Mouse (Mus musculus) kidney, adult 11 months (tissue): Measurements from ENCODE around the gene Gimap7.

Experiments used
- DNase-seq: peaks from one replicate; pipeline ENCODE4 v3.0.0; 2022

Gimap7 gene

GRCm38 (mm10) chr6:48696830-48697554 lies 21.4 kb upstream of the Gimap7 start:
- DNase-seq = no peak

DNA sequence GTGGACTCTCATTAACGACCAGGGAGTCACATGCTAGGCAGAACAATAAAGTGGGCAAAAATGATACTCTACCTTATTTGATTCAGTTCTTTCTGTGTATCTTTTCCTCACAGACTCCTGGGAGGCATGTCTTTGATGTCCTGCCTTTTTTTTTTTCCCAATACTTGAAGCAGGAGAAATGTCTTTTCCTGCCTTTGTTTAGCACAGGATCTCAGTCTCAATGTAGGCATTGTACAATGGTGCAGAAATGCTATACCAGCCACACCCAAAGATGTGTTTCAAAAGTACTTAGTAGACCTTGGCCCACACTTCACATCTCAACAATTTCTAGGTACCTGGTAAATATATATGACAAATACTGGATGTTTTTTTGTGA lies 20.9 kb upstream of the Gimap7 start:
- DNase-seq = no peak

DNA sequence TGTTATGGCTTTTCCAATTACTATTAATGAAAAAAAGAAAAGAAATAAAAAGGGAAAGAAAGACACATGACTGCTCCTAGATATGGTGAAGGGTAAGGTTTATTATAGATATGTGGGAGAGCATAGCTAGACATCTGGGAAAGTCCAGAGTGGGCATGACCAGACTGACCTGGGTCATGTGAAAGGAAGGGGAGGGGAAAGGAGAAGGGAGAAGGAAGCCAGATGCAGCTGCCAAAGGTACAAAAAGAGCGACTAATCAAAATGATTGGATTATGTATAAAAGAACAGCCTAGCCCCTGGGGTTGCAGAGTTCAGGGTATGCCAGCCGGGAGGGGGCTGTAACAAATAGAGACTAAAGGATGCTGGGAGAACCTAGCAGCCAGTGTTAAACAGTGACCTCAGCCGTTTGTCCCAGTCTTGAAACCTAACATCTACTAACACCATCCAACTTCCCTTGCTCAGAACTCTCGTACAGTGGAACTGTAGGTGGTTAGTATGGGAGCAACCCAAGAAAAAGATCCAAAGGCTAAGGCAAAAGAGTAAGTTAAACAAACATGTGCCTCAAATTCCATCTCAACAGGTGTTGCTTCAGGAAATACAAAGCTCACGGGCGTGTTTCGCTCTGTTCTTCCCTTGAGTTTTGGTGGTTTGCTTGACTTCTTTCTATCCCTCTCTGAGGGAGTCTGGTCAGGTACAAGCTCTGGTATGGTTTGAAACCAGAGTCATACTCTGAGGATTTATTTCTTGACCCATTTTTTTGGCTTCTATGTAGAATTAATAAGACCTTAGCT lies 20.2 kb upstream of the Gimap7 start:
- no peak for DNase-seq

GRCm38 (mm10) chr6:48698888-48699287 lies 19.5 kb upstream of the Gimap7 start:
- DNase-seq = no peak

GRCm38 (mm10) chr6:48700251-48701075 lies 18.0 kb upstream of the Gimap7 start:
- DNase-seq = peak; percentile 58

DNA sequence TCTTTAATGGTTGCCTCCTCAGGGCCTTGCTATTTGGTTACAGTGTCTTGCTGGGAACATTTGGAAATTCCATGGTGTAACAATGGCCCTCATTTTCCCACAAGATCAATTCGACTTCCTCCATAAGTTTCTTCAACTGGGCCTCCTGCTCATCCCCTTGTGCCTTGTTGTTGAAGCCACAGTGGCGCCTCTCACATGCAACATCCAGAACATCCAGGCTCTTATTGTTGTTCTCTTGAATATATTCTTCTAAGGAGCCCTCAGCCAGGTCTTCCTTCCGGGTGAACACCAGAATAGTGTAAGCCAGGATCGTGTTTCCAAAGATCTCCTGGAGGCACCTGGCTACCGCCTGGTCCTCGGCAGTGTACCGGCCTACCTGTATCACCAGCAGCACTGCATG lies 16.3 kb upstream of the Gimap7 start:
- no peak for DNase-seq

GRCm38 (mm10) chr6:48702601-48703000 lies 15.8 kb upstream of the Gimap7 start:
- DNase-seq = no peak

DNA sequence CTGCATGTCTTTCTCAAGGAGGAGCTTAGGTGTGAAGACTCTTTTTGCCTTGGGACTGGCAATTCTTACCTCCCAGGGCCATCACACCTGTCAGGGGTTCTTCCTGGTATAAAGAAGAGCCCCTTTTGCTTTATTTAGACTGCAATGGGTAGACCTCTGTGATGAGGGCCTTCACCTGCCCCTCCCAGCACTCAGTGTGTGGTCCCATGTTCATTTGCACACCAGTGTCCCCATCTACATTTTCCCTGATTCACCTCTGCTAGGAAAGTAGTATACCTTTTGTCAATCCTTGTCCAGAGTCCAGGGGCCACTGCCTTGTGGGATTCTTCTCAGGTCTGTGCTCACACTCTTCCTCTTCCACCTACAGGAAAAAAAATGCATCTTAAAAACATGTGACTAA lies 14.3 kb upstream of the Gimap7 start:
- no peak for DNase-seq

- no peak for DNase-seq
These were observed 12.3 kb upstream of the Gimap7 start for GRCm38 (mm10) chr6:48706130-48706529.

- DNase-seq = no peak
These were observed 1.9 kb downstream of the Gimap7 start for GRCm38 (mm10) chr6:48720326-48720725.

DNA sequence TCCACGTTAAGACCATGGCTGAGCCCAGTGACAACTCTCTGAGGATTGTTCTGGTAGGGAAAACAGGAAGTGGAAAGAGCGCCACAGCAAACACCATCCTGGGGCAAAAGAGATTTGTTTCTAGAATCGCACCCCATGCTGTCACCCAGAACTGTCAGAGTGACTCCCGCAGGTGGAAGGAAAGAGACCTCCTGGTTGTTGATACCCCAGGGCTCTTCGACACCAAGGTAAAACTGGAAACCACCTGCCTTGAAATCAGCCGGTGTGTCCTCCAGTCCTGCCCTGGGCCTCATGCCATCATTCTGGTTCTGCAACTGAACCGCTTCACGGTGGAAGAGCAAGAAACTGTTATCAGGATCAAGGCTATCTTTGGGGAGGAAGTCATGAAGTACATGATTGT lies 5.0 kb downstream of the Gimap7 start:
- DNase-seq = no peak

- DNase-seq = peak; percentile 94
These were observed 7.1 kb downstream of the Gimap7 start for GRCm38 (mm10) chr6:48725476-48725875.

- no peak for DNase-seq
These were observed 9.3 kb downstream of the Gimap7 start for GRCm38 (mm10) chr6:48727761-48728160.

GRCm38 (mm10) chr6:48732864-48733304 lies 14.5 kb downstream of the Gimap7 start:
- DNase-seq = no peak

GRCm38 (mm10) chr6:48733660-48734059 lies 15.2 kb downstream of the Gimap7 start:
- no peak for DNase-seq

- no peak for DNase-seq
These were observed 18.6 kb downstream of the Gimap7 start for GRCm38 (mm10) chr6:48737053-48737452.

DNA sequence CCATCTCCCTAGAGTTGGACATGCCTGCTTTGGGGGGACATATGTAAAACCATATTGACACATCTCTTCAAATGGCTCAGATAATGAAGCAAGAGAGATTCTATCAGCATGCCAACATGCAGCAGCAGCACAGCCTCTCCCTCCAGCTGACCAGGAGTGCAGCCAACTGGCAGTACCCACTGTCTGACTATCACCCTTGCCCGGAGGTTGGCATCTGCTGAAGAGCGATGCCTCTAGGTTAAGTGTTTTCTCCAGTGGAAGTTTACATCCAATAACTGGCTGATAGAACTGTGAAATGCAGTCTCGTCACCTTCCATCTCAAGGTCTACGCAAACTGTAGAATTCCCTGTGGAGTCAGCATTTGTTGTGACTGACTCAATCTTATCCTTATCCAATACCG lies 19.3 kb downstream of the Gimap7 start:
- DNase-seq = no peak

GRCm38 (mm10) chr6:48738961-48739779 lies 20.7 kb downstream of the Gimap7 start, which contains the start of gene Gimap1:
TSS of gene Gimap1 (plus strand) at chr6:48739054.
- peak; percentile 42 for DNase-seq

DNA sequence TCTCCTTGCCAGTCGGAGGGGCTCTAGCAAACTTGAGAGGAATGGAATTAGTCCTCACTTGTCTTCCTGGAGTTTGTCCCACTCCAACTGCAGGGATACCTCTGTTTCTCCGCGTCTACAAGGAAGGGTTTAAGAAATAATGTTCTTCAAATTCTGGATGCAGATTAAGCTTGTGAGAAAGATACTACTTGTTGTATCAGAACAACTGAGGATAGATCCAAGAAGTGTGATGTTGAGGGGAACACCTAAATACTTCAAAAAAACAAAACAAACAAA lies 21.3 kb downstream of the Gimap7 start:
- no peak for DNase-seq

- DNase-seq = no peak
These were observed 22.2 kb downstream of the Gimap7 start for GRCm38 (mm10) chr6:48740501-48741169.

GRCm38 (mm10) chr6:48741273-48741672 lies 22.9 kb downstream of the Gimap7 start:
- DNase-seq = no peak

GRCm38 (mm10) chr6:48741711-48742206 lies 23.3 kb downstream of the Gimap7 start:
- DNase-seq = peak; percentile 77
